Mouse (Mus musculus) brain, adult 2 months (tissue): ENCODE data around the gene Slc28a1.

Experiments
- DNase-seq: peaks from one replicate; pipeline ENCODE4 v3.0.0; 2011; ENCODE audit warnings: low read depth, low spot score

Slc28a1 gene

DNA sequence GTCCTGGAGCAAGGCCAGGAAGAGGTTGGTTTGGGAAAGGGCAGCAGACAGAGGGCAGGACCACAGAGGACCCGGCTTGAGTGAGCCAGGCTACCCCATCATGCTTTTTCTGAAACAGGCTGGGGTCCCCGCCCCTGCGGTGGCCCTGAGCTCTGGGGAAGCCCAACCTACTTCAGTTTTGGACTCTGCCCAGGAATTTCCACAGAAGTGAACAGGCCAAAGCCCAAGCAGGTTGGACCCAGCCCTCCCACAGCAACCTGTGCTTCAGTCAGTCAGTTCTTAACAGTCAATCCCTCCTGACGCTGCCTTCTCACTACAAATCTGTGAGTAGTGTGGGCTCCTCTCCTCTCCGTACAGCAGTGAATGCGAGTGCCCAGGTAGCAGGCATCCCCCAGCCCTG is at the start of gene Slc28a1:
Slc28a1 (plus strand) TSS at position 245 of the 400 bp plus-strand sequence.
- DNase-seq = no peak

DNA sequence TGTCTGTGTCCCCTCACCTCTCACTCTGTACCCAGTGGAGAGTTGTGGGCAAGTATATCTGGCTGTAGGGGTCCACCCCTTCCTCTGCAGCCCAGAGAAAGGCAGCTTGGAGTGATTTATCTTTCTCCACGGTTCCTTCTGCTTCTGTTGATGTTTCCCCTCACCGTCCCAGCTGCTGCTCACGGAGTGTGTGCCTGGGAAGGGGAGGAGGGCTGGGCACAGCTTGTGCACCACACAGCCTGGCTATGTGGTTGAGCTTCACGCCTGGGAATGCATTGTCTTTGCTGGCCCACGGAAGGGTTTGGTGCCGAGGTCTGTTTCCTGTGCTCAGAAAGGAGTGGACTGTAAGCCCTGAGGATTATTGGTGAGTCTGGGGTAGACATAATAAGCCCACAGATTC is 47.9 kb upstream of the Slc28a1 start:
- DNase-seq = no peak

DNA sequence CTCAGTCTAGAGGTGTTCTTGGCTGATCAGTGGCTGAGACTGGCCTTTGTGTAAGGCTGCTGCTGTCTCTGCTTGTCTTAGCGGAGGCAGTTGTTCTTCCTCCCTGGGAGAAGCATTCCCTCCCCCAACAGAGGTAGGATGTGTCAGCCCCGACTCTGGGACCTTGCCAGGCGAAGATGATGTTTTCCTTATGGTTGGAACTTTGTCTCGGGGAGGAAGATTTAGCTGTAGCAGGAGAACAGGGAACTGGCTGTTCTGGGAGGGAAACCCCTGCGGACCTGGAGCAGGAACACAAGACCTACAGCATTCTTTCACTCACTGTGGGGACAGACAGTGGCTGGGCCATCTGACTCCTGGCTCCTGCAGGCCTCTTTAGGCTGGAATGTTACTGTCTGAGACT is 42.1 kb upstream of the Slc28a1 start:
- peak; percentile 65 for DNase-seq

DNA sequence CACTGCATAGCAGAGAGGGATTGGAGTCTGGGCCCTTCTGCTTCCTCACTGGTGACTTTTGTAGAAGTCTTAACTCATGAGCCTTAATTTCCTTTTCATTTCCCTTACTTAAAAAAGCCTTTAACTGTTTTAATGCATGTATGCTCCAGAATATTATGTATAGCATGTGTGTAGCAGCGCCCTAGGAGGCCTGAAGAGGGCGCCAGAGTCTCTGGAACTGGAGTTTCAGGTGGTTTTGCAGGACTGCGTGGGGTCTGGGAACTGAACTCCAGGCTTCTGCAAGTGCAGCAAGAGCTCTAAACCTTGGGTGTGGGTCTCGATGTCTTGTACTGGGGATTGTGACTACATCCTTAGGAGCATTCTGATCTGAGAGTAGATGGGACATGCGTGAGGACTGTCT is 41.3 kb upstream of the Slc28a1 start:
- DNase-seq = no peak

DNA sequence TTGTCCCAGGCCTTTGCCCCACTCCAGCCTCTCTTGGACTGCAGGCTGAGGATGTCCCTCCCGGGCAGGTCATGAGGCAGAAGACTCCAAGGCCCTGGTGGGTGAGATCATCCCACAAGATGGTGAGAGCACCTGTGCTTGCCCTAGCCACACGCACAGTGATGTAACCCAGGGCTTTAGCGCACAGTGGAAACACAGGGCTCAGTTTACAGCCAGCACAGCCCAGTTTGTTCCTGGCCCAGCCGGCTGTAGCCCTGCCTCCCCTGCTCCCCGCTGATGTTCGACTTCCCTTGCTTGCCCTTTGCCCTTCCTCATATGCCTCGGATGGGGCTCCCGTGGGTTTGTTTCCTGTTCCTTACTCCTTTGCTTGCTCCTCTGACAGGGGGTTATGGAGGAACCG is 40.1 kb upstream of the Slc28a1 start:
- DNase-seq = no peak

DNA sequence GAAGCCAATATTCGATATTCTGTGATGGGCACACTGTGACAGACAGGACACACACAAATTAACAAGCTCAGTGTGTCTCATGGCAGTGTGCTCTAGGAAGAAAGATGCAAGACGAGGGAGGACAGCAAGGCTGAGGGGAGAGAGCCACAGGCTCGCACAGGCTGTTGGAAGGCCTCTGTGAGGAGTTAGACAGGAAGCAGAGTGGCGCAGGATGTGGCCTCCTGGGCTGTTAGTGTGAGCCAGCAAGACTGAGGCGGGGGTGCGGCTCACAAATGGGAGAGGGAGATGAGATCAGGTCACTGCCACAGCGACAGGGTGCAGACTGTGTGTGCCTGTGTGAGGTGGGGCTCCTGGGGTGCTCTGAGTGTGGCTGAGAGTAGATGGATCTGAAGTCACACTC is 39.3 kb upstream of the Slc28a1 start:
- DNase-seq = no peak

DNA sequence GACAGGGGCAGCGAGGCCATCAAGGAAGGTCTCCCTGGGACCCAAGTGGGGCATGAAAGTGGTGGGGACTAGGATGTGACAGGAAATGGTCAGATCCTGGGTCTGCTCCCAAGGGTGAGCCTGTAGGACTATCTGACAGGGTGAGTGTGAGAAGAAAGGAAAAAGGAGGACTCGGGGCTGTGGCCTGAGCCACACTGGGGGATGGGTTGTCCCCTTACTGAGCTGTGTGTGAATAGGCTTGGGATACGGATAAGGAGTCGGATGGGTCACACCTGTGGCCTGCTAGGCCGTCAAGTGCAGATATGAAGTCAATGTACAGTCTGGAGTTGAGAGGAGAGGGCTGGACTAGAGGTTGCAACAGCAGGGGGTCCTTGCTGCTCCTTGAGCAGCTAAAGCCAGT is 38.9 kb upstream of the Slc28a1 start:
- no peak for DNase-seq

DNA sequence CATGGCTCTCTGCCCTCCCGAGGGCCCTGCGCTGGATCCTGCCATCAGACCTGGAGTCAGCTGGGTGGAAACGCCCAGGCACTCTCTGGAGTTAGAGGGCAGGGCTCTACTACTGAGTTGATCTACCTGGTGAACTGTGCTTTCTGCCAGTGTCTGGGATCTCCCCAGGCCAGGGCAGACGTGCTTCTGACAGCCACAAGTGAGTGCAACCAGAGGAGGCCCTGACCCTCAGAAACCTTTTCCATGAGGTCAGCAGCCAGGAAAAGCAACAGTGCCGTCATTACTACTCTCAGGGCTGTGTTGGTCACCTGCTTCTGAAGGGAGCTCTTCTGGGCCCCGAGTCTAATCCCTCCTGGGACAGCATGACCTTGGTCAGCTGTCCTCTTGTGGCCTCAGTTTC is 37.6 kb upstream of the Slc28a1 start:
- no peak for DNase-seq

DNA sequence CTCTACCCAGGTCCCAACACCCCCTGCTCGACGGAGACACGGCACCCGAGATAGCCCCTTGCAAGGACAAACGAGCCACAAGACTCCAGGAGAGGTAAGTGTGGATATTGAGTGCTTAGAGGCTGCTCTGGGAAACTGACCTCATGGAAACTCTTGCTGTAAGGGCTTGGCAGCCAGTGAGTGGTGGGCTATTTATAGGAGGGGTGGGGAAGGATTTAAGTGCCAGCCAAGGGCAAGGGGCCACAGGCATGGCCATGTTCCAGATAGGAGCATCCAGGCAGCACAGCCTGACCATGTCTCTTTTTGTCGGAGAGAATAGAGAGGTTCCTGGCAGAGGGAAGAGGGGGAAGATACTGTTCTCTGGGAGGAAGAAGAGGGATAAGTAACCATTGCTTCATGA is 35.9 kb upstream of the Slc28a1 start:
- no peak for DNase-seq

DNA sequence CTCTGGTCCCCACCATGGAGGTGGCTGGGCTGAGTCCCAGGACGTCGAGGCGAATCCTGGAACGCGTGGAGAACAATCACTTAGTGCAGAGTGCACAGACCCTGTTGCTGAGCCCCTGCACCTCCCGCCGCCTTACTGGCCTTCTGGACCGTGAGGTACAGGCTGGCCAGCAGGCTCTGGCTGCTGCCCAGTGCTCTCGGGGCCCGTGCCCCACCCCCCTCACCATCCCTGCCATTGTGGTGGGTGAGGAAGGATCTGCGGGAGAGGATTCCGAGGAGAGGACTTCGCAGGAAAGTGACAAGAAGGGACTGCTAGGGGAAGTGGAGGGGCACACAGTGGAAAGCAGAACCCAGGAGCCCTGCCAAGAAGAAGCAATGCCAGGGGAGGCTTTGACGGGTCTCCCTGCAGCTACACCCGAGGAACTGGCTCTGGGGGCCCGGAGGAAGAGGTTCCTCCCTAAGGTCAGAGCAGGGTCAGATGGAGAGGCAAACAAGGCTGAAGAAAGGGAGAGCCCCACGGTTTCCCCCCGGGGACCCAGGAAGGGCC is 21.1 kb upstream of the Slc28a1 start:
- no peak for DNase-seq

DNA sequence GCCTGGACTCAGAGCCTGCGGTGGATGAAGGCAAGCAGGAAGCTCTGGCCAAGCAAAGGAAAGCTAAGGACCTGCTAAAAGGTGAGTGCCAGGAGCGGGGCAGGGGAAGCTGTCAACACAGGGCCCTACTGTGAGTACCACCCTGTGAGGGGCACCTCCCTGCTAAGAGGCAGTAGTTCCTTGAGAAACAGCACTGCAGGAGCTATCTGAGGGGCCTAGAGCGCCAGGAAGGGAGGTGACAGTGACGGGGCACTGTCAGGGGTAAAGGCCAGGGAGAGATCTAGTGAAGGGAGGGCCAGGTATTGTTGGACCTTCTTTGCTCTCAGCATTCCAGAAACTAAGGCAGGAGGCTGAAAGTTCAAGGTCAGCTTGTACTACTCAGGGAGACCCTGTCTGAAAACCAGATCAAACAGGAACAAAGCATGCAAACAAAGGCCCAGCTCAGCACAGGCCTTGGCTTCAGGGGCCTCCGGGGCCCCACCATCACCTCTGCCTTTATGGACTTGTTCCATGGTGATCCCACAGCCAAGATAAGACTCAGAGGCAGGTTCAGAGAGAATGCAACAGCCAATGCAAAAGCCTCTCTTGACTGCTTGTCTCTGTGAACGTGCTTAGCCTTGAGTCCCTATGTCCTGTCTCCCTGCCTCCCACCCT is 20.4 kb upstream of the Slc28a1 start:
- no peak for DNase-seq

DNA sequence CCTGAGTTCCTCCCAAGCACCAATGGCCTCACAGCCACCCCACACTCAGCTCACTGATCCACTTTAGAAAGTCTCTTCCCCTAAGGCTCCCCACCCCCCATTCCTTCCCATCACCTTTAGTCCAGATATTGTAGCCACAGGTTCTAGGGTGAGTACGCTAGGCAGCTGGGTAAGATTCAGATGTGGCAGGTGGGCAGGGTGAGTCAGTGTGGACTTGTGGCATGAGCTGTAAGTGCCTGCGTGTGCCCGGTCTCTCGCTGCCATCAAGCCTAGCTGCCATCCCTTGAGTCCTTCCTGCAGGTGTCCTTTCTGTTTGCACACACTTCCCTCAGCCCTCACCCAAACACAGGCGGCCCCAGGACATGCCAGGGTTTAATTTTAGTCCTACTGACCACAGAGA is 14.3 kb upstream of the Slc28a1 start:
- DNase-seq = no peak

DNA sequence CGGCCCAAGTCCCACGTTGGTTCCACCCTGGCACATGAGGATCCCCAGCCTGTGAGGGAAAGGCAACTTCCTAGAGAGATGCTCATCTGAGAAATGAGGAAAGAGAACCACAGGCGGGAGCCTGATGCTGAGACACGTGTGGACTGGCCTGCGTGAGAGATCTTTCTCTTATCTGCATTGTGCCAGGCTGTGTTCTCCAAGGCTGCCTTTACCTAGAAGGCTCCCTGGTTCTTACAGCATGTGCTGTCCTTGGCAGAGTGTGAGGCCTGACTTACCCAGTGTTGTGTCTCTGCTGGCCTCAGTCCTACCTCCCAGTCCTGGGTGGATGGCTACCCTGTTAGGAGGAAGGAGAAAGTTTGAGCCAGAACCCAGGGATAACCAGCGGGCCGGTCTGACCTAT is 11.7 kb upstream of the Slc28a1 start:
- DNase-seq = no peak

DNA sequence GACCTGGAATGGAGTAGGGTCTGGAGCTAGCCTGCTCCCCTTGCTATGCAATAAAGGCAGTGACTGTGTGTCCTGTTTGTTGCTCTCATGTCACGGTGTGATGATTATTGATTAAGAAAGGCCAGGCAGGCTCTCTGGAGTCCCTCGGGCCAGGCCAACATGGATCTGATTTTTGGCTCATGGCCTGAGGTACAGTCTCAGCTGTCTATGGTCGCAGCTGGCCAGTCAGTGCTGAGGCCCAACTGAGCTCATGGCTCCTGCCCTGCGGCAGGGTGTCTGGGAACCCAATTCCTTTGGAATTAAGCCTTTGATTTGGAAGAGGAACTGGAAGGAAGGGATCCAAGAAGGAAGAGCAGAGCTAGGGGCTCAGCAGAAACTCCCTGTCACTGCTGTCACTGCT is 9.1 kb upstream of the Slc28a1 start:
- DNase-seq = no peak

DNA sequence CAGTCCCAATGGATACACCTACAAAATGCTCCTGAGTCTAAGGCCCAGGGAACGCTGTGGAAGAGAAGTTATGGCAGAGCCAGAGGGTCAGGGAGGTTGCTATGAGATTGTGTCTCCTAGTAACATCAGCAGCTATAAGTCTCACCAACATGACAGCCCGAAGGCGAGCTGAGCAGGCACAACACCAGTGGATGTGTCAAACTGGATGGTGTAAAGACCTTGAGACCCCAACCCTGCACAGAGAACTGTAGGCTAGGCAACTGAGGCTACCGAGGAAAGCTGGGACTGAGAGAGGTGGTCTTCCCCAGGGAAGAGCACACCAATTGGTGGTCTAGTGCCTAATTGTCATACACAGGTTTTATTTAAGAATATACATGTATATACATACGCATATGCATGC is 6.4 kb upstream of the Slc28a1 start:
- DNase-seq = no peak

DNA sequence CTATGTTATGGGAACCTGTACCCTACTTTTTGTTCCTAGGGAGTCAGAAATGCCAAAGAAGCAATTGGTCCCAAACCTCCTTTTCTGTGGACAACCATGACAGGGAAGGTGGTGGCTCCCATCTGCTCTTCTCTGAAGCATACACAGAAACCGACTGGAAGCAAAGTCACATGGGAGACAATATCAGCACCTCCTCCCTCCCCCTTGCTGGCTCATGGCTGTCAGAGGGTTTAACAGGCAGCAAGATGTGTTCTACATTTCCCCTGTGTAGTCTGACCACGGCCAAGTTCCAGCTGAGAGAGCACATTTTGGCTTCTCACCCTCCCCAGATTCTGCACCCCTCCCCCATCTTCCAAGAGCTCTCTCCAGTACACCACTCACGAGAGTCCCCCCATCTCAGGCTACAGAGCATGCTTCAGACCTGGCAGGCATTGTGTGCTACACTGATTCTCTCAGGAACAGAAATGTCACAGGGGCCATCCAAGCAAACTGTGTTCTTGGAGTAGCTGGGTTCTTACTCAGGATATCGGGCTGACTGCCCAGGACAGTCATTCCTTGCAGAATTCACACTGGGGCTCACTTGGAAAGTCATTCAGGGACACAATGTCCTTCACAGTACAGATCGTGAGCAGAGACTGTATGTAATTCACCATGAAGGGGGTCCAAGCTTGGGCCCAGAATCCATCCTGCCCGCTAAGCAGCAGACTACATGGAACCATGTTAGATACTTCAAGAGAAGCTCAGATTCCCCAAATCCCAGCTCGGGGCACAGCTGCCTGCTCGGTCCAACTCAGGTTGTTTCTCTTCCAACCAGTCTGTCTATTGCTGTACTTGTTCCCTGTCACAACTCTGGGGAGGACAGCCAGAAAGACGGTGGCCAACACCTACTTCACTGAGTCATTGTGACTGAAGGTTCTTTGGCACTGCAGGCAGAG is 4.6 kb upstream of the Slc28a1 start:
- peak; percentile 29 for DNase-seq

DNA sequence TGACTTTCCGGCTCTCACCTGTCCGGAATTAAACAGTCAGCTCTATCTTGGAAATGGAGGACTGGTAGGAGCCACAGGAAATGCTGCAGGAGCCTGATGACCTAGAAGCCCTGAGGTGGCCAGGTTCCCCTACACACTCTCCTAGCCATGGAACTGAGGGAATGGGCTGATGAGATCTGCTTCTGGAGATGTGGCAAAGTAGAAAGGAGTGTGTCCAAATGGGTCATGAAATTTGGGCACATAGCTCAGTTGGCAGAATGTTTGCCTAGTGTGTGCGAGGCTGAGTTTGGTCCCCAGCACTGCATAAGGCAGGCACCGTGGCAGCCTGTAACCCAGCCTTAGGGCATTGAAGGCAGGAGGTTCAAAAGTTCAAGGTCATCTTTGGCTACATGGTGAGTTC is 3.8 kb upstream of the Slc28a1 start:
- no peak for DNase-seq

DNA sequence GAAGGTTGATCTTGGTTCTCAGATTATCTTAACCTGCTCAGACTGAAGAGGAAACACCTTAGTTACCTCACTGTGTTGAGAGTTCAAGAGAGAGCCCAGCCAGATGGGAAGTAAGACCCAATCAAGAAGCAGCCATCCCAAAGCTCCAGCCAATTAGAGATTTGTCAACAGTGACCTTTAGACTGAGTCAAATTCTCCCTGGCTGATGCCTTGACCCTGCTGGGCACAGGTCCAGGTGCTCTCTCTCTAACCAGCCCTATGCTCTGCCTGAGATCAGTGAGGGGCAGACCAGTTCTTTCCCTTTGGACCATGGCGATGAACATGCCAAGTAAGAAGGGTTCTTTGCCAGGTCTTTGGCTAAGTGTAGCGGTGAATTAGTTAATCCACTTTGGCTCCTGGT is 2.9 kb upstream of the Slc28a1 start:
- DNase-seq = no peak

DNA sequence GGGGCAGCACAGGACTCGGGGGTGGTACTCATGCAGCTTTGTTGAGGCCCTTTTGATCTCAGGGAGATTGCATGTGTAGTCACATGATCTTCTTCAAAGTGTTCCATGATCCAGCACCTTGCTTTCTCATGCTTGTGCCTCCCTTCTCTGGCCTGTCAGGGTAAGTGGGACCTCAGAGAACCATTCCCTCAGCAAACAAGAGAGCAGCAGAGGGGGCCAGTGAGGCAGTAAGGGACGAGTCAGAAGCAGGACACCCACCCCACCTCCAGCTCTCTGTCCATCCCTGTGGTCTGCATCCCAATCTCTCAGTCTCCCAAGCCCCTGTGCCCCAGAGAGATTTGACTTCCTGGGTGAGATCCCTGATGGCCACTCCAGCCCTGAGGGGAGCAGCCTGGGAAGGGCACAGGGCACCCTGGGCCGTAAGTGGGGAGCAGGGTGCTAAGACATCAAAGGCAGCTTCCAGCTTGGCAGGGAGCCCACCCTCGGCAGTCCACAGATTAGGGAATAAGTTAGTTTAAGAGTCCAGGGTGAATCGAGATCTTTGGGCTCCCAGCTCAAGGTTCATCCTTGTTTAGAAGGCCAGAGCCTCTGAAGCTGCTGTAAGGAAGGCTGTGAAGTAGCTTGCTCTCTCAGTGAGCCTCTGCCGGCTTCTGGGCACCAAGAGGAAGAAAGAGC is 1.8 kb upstream of the Slc28a1 start:
- DNase-seq = no peak

DNA sequence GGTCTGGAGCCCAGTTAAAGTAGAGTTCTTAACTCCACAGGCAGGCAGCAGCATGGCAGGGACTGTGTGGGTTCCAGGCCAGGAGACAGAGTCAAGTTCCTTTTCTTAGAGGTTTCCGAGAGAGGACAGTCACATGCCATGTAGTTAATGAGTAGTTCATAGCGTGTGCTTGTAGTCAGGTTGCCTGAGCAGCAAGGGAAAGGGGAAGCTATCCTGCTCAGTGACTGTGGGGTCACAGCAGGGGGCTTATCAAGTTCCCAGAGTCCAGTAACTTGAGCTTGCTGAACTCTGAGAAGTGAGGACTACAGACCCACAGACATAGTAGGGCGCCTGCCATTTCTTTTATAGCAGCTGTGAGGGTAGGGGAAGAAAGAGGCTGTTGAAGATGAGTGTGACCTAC is 6.5 kb downstream of the Slc28a1 start:
- no peak for DNase-seq

DNA sequence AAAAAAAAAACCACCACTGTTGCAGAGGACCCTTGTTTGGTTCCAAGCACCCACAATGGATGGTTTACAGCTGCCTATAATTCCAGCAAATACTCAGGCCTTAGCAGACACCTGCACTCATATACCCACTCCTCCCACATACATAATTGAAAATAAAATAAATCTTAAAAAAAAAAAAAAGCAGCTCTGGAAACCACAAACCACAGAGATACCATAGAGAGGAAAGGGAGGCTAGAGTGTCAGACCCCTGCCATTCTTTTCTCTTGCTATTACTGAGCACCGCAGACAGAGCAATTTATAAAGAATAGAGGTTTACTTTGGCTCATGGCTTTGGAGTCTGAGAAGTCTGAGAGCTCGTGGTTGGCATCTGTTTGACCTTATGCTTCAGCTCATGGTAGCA is 8.2 kb downstream of the Slc28a1 start:
- DNase-seq = no peak

DNA sequence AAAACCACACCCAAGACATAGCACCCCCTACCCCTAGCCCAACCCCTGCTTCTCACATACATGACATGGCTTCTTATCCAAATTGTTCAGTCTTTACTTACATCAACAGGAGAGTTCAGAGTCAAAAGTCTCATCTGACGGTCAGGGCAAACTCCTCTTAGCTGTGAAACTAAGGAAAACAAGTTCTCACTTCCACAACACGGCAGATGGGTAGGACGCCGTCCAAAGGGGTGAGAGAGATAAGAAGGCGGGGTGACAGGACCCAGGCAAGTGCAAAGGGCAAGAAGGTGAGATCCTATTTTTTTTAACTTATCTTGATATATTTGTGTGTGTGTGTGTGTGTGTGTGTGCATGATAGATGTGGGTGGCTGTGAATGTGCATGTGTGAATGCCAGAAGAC is 9.0 kb downstream of the Slc28a1 start:
- no peak for DNase-seq
